Comparison of ENCODE assay signal across 30 mouse cellular contexts in genomic region chr12:104356006-104356405, GRCm38 (mm10). TPM values are rescaled to one million over a fixed set of nuclear protein-coding genes. Genes with fewer than 3 reads are reported as not detected.
"Had no signal": no experiment of that assay in that cellular context is flagged by ENCODE, and none has a peak within 500 bp of the region (broad histone marks: within the 10 kb centered on the region; RNA-seq: fewer than 3 reads in every experiment).

No protein-coding gene starts in this region.

- H3K9me3 ChIP-seq: limb, embryonic 13.5 days; liver, embryonic 13.5 days; lung, embryonic 15.5 days; midbrain, embryonic 13.5 days; neural tube, embryonic 13.5 days; stomach, embryonic 15.5 days had no signal

- ATAC-seq: midbrain, embryonic 13.5 days; midbrain, embryonic 16.5 days had no signal

- H3K4me1 ChIP-seq: limb, embryonic 13.5 days; liver, embryonic 13.5 days; lung, embryonic 15.5 days; midbrain, embryonic 13.5 days; neural tube, embryonic 13.5 days; stomach, embryonic 15.5 days had no signal

- DNase-seq: kidney, adult 18-20 months; kidney, adult 9 months; kidney, postnatal 14 days; layer of hippocampus, adult 9-11 months; liver; liver, embryonic 13.5 days; lung, postnatal 10 days; lung, postnatal 36 days; retina, postnatal 1 day; right cerebral cortex, postnatal 25 days; spleen, adult 18-20 months; thymus, postnatal 36 days had no signal

- H3K36me3 ChIP-seq: limb, embryonic 13.5 days; liver, embryonic 13.5 days; lung, embryonic 15.5 days; midbrain, embryonic 13.5 days; neural tube, embryonic 13.5 days; stomach, embryonic 15.5 days had no signal

- H3K9ac ChIP-seq: limb, embryonic 13.5 days; liver, embryonic 13.5 days; lung, embryonic 15.5 days; midbrain, embryonic 13.5 days; neural tube, embryonic 13.5 days; stomach, embryonic 15.5 days had no signal

- H3K4me2 ChIP-seq: limb, embryonic 13.5 days; liver, embryonic 13.5 days; lung, embryonic 15.5 days; midbrain, embryonic 13.5 days; neural tube, embryonic 13.5 days; stomach, embryonic 15.5 days had no signal

- H3K4me3 ChIP-seq: layer of hippocampus, adult 2 months; left cerebral cortex, adult 2 months; limb, embryonic 13.5 days; liver, embryonic 13.5 days; lung, embryonic 15.5 days; midbrain, embryonic 13.5 days; myocyte; neural tube, embryonic 13.5 days; stomach, embryonic 15.5 days had no signal

- H3K27me3 ChIP-seq: limb, embryonic 13.5 days; liver, embryonic 13.5 days; lung, embryonic 15.5 days; midbrain, embryonic 13.5 days; neural tube, embryonic 13.5 days; stomach, embryonic 15.5 days had no signal

- H3K27ac ChIP-seq: layer of hippocampus, adult 2 months; left cerebral cortex, adult 2 months; limb, embryonic 13.5 days; liver, embryonic 13.5 days; lung, embryonic 15.5 days; midbrain, embryonic 13.5 days; neural tube, embryonic 13.5 days; stomach, embryonic 15.5 days had no signal

RNA-seq across cellular contexts. Expression of gene Serpina3k, which starts 17.7 kb away (rescaled TPM):
- total RNA-seq: layer of hippocampus, adult 2 months; layer of hippocampus, postnatal 25 days; left cerebral cortex, adult 2 months; left cerebral cortex, postnatal 10 days; left cerebral cortex, postnatal 36 days; monocyte, adult 5-6 weeks; neutrophil, adult 5-6 weeks had no signal
- polyA plus RNA-seq: kidney, embryonic 16.5 days; large intestine, adult 2 months; limb, embryonic 13.5 days; liver, embryonic 13.5 days; liver, embryonic 16.5 days; lung, embryonic 15.5 days; midbrain, embryonic 13.5 days; midbrain, embryonic 16.5 days; myocyte; neural tube, embryonic 13.5 days; stomach, embryonic 15.5 days; thymus, postnatal 0 days had no signal

RNA-seq across cellular contexts. Expression of gene Serpina3m, which starts 17.7 kb away (rescaled TPM):
- total RNA-seq: left cerebral cortex, adult 2 months; left cerebral cortex, postnatal 10 days; left cerebral cortex, postnatal 36 days; monocyte, adult 5-6 weeks; neutrophil, adult 5-6 weeks had no signal
- polyA plus RNA-seq: kidney, embryonic 16.5 days; limb, embryonic 13.5 days; liver, embryonic 13.5 days; lung, embryonic 15.5 days; midbrain, embryonic 13.5 days; midbrain, embryonic 16.5 days; myocyte; neural tube, embryonic 13.5 days; stomach, embryonic 15.5 days had no signal

RNA-seq across cellular contexts. Expression of gene Serpina3j, which starts 41.7 kb away (rescaled TPM):
- total RNA-seq: layer of hippocampus, adult 2 months; layer of hippocampus, postnatal 25 days; left cerebral cortex, adult 2 months; left cerebral cortex, postnatal 10 days; left cerebral cortex, postnatal 36 days; monocyte, adult 5-6 weeks; neutrophil, adult 5-6 weeks had no signal
- polyA plus RNA-seq: kidney, embryonic 16.5 days; large intestine, adult 2 months; limb, embryonic 13.5 days; liver, embryonic 13.5 days; liver, embryonic 16.5 days; midbrain, embryonic 13.5 days; midbrain, embryonic 16.5 days; myocyte; neural tube, embryonic 13.5 days; stomach, embryonic 15.5 days had no signal

RNA-seq across cellular contexts. Expression of gene Serpina3n, which starts 50.5 kb away (rescaled TPM):
- total RNA-seq: monocyte, adult 5-6 weeks; neutrophil, adult 5-6 weeks had no signal
- polyA plus RNA-seq: kidney, embryonic 16.5 days; midbrain, embryonic 13.5 days; stomach, embryonic 15.5 days had no signal
